Mouse (Mus musculus) kidney, embryonic 16.5 days (tissue): ENCODE data around the gene Tulp4. TPM values are rescaled to one million over a fixed set of nuclear protein-coding genes. Genes with fewer than 3 reads are reported as not detected.

Source experiments
- ATAC-seq: fragments of 200-750 bp; cut with Nextera tagmentation; 2 replicates; pipeline ENCODE4 v1.8.0; 2017; ENCODE audit warnings: moderate TSS enrichment; ENCODE audit not compliant: low FRiP score, low TSS enrichment
- H3K27ac ChIP-seq: fragments of 300-500 bp; sonication (generic); 2 replicates; pipeline ENCODE4 v1.5.1; 2014; ENCODE audit warnings: low read length
- H3K27me3 ChIP-seq: fragments of 300-500 bp; sonication (generic); 2 replicates; pipeline ENCODE4 v1.6.1; 2014; ENCODE audit warnings: low read length, control low read depth, mixed read lengths; ENCODE audit not compliant: insufficient read depth
- H3K36me3 ChIP-seq: fragments of 300-500 bp; sonication (generic); 2 replicates; pipeline ENCODE4 v1.6.1; 2014; ENCODE audit warnings: low read length, control low read depth, mixed read lengths; ENCODE audit not compliant: insufficient read depth
- H3K4me1 ChIP-seq: fragments of 300-500 bp; sonication (generic); 2 replicates; pipeline ENCODE4 v1.6.1; 2014; ENCODE audit warnings: low read length, control low read depth, mixed read lengths; ENCODE audit not compliant: insufficient read depth
- H3K4me2 ChIP-seq: fragments of 300-500 bp; sonication (generic); replicated peaks from 2 replicates; pipeline ENCODE4 v1.6.1; 2014; ENCODE audit warnings: low read depth, low read length
- H3K4me3 ChIP-seq: fragments of 300-500 bp; sonication (generic); 2 replicates; pipeline ENCODE4 v1.5.1; 2014; ENCODE audit warnings: mild to moderate bottlenecking, low read length
- H3K9ac ChIP-seq: fragments of 300-500 bp; sonication (generic); replicated peaks from 2 replicates; pipeline ENCODE4 v1.6.1; 2014; ENCODE audit warnings: low read length
- H3K9me3 ChIP-seq: fragments of 300-500 bp; sonication (generic); 2 replicates; pipeline ENCODE4 v1.6.1; 2016; ENCODE audit warnings: low read length, control low read depth
- WGBS: fragments of 180-500 bp; shearing (Covaris S2); extraction: QIAGEN DNeasy Blood & Tissue Kit; methylation state at CpG from one replicate; pipeline ENCODE4 v1.1.7; 2014; 5-methylcytosine and 5-hydroxymethylcytosine counted together
- polyA plus RNA-seq: library from polyadenylated mRNA; unstranded; fragments of >200 nt; fragmentation: Nextera tagmentation; extraction: Ambion mirVana; gene quantifications from 2 replicates; pipeline ENCODE4 v1.2.1, GENCODE M21; 2015

The Tulp4 gene
- polyA plus RNA-seq, 1 experiment from 2014 or later, result 81.3 TPM

DNA sequence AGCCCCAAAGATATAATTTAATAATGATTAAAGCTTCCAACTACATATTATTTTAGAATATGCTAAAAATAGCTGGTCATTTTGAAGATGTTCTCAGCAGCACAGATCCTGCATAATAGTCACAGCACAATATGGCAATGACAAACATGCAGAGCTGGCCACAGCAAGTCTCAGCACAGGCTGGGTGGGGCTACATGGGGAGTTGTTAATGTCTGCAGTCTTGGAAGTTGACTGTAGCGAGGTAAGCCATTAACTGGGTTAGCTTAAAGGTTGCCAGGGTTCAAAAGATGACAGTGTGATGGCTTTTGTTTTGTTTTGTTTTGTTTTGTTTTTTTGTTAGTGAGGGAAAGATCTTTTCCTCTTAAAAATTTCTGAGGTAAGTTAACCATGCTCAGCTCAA lies 68.3 kb downstream of the Tulp4 start:
- Histone ChIP-seq H3K27me3 (no peaks in the 10 kb centered on the region), H3K27ac (no peak overlapping the region), H3K4me2 (no peak overlapping the region), H3K4me3 (no peak overlapping the region), H3K4me1 (peaks cover 7% of the 10 kb centered on the region; the same call in 1 of the 2 replicates), H3K36me3 (peaks cover 14% of the 10 kb centered on the region; the same call in 1 of the 2 replicates), H3K9ac (no peak overlapping the region), H3K9me3 (peaks cover 3% of the 10 kb centered on the region; the same call in 1 of the 2 replicates)
- ATAC-seq, result peak; percentile 59; the same call in 1 of the 2 replicates
- 60% methylated on average over 1 of the region's 1 CpGs for WGBS

DNA sequence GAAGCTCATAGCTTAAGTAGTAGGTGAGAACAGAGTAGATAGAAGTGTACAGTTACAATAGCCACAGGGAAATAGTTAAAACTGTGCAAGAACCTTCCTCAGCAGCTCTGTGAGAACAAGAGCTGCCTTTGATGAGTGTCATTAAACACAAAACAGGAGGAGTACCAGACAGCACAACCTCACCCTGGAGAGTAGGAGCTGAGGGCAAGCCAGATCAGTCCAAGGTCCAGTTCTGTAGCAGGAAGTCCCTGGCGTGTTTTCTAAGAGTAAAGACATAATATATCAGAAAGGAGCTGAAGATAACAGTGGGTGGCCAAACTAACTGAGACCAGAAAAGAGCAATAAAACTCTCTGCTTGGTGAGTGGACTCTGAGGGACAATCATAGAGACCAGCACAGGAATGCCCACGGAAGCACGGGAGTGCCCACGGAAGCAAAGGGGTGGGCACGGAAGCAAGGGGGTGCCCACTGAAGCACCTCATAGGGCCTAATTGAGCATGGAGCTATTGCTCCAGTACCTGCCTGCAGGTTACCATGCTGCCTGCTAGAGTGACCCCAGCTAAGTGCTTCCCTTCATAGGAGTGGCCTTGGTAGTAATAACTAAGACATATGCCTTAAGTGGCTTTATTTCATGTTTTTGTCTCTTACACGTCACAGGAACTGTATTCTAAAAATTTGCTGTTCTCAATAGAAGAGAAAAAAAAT lies 72.5 kb downstream of the Tulp4 start:
- no peaks in the 10 kb centered on the region for H3K27me3 ChIP-seq
- H3K27ac ChIP-seq, result no peak overlapping the region
- H3K4me1 ChIP-seq, result no peaks in the 10 kb centered on the region
- no peak overlapping the region for H3K4me3 ChIP-seq
- ATAC-seq, result no peak
- peaks cover 14% of the 10 kb centered on the region; the same call in 1 of the 2 replicates for H3K36me3 ChIP-seq
- no peak overlapping the region for H3K4me2 ChIP-seq
- peaks cover 3% of the 10 kb centered on the region; the same call in 1 of the 2 replicates for H3K9me3 ChIP-seq
- WGBS, result 70% methylated on average over 6 of the region's 6 CpGs
- no peak overlapping the region for H3K9ac ChIP-seq

DNA sequence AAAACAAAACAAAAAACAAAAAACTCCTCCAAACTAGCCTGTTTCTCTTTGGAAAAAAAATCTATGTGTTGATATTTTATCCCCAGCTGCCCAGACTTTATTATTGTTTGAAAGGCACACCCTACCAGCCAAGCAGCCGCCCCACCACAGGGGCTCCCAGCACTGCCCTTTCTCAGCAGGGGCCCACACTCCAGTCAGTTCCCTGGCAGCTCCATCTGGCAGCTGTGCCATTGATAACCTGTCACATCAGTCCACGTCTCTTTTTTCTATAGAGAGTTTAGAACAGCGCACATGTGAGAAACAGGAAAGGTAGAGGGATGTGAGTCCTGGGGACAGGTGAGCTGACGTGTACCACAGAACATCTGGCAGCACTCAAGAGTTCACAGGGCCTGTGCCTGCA lies 73.2 kb downstream of the Tulp4 start:
- no peak overlapping the region for H3K4me3 ChIP-seq
- ATAC-seq, result no peak
- no peaks in the 10 kb centered on the region for H3K4me1 ChIP-seq
- no peak overlapping the region for H3K27ac ChIP-seq
- H3K9me3 ChIP-seq, result peaks cover 3% of the 10 kb centered on the region; the same call in 1 of the 2 replicates
- H3K4me2 ChIP-seq, result no peak overlapping the region
- H3K27me3 ChIP-seq, result no peaks in the 10 kb centered on the region
- peaks cover 14% of the 10 kb centered on the region; the same call in 1 of the 2 replicates for H3K36me3 ChIP-seq
- 70% methylated on average over 4 of the region's 4 CpGs for WGBS
- no peak overlapping the region for H3K9ac ChIP-seq

DNA sequence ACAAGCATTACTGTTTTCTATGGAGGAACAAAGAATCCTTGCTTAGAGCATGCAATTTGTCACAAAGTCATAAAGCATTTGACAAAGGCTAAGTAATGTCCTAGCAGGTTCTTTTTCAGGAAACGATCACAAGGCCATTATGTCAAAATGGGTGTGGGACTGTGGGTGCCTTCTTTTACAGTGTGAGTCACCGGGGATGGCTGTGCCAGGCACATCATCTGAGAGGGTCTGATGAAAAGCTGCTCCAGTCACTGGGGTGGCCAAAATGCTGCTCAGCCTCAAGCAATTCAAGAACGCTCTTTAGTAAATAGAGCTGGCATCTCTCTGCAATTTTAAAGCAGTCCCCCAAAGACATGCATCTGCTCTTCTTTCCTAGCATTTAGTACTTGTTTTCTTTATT lies 74.2 kb downstream of the Tulp4 start:
- ATAC-seq, result no peak
- Histone ChIP-seq H3K27ac (no peak overlapping the region), H3K36me3 (peaks cover 14% of the 10 kb centered on the region; the same call in 1 of the 2 replicates), H3K9ac (no peak overlapping the region), H3K9me3 (peaks cover 3% of the 10 kb centered on the region; the same call in 1 of the 2 replicates), H3K4me3 (no peak overlapping the region), H3K4me1 (no peaks in the 10 kb centered on the region), H3K4me2 (no peak overlapping the region), H3K27me3 (no peaks in the 10 kb centered on the region)
- WGBS, result 44% methylated on average over 3 of the region's 3 CpGs

DNA sequence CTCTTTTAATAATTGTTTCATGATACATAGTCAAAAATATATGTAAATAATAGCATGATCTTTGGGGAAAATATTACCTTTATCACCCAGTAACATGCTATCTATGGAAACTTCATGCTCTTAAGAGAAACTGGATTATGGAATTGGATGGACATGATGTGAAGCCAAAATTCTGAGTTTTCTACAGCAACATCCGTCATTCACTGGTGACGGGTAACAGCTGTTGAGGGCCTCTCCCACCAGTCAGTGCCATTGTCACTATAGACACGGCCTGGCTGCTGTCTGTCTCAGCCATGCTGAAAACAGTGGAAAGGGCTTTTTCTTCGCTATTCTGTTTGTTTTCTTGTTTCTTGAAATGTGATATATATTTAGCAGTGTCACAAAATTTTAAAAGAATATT lies 76.5 kb downstream of the Tulp4 start:
- H3K4me2 ChIP-seq, result no peak overlapping the region
- no peaks in the 10 kb centered on the region for H3K27me3 ChIP-seq
- no peak overlapping the region for H3K27ac ChIP-seq
- H3K9ac ChIP-seq, result no peak overlapping the region
- no peaks in the 10 kb centered on the region for H3K4me1 ChIP-seq
- ATAC-seq, result no peak
- no peak overlapping the region for H3K4me3 ChIP-seq
- H3K36me3 ChIP-seq, result peaks cover 21% of the 10 kb centered on the region
- WGBS, result 66% methylated on average over 4 of the region's 4 CpGs
- H3K9me3 ChIP-seq, result no peaks in the 10 kb centered on the region

DNA sequence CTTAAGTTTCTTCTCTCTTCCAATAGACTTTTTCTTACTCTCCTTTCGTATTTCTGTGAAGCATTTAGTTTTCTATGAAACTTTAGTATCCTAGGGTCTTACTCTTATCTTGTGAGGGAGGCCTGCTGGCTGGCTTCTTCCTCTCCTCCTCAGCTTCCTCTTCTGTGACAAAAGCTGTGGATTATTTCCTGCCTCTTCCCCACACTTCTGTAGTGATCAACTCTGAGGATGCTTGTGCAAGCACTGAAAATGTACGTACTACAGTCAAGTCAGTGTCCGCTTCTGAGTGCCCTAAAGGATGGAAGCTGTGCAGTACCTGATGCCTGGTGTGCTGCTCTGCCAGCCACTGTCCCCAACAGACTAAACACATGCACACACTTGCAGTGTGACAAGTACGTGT lies 80.4 kb downstream of the Tulp4 start:
- 92% methylated on average over 4 of the region's 4 CpGs for WGBS
- H3K9me3 ChIP-seq, result no peaks in the 10 kb centered on the region
- peaks cover 20% of the 10 kb centered on the region for H3K36me3 ChIP-seq
- no peak overlapping the region for H3K4me3 ChIP-seq
- ATAC-seq, result no peak
- H3K4me2 ChIP-seq, result no peak overlapping the region
- H3K27ac ChIP-seq, result no peak overlapping the region
- no peak overlapping the region for H3K9ac ChIP-seq
- no peaks in the 10 kb centered on the region for H3K27me3 ChIP-seq
- H3K4me1 ChIP-seq, result no peaks in the 10 kb centered on the region

DNA sequence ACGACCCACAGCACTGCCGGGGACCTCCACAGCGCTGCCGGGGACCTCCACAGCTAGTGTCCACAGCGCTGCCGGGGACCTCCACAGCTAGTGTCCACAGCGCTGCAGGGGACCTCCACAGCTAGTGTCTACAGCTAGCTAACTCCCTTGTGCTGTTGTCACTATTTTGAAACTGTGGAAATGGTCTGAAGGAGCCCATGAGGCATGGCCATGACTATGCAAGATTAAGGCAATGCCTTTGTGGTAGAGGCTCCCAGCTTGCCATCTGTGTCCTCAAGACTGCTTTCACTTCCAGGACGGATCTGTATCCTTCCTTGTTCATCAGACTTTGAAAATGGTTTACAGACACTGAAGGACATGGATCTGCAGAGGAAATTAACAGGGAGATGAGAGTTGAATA lies 80.9 kb downstream of the Tulp4 start:
- Histone ChIP-seq H3K4me1 (no peaks in the 10 kb centered on the region), H3K36me3 (peaks cover 24% of the 10 kb centered on the region), H3K9ac (no peak overlapping the region), H3K4me3 (no peak overlapping the region), H3K4me2 (no peak overlapping the region), H3K27me3 (no peaks in the 10 kb centered on the region), H3K9me3 (no peaks in the 10 kb centered on the region), H3K27ac (no peak overlapping the region)
- ATAC-seq, result no peak
- 92% methylated on average over 8 of the region's 8 CpGs for WGBS

DNA sequence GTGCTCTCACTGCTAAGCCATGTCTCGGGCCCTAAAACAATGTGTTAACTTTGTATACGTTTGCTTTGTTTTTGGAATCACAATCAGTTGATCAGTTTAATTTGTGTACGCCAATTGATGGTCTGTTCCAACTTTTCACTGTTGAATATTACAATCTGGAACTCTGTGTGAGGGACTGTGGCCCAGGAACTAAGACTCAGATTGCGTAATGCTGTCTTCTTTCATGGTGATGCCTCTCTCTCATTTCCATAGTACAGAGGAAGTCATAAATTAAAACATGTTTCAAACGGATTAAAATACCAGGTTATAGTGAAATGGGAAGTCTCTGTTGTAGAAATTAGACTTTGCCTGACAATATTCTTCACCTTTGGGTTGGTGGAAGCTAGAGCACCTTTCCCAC lies 83.0 kb downstream of the Tulp4 start:
- H3K36me3 ChIP-seq, result peaks cover 29% of the 10 kb centered on the region

DNA sequence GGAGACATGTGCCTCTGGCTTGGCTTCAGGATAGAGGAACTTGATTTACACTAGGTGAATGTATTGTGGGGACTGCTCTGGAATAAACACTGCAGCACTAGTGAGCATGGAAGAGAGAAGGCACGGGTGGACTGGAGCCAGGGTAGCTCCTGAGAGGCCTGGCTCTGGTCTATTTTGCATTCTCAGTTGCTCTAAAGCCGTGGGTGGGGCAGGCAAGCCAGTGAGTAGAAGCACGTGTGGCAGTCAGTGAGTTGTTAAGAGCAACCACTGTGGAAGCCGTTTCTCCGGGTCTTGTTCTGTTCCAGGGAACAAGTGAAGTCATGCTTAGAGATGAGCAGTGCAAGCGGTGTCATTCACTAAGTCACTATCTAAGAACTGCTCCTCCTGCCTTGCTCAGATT lies 86.0 kb downstream of the Tulp4 start:
- WGBS, result 77% methylated on average over 6 of the region's 6 CpGs
- no peaks in the 10 kb centered on the region for H3K4me1 ChIP-seq
- ATAC-seq, result no peak

More for the DNA sequence above, 83.0 kb downstream of the Tulp4 start:
- Histone ChIP-seq H3K4me1 (no peaks in the 10 kb centered on the region), H3K27me3 (no peaks in the 10 kb centered on the region), H3K9me3 (no peaks in the 10 kb centered on the region), H3K4me3 (no peak overlapping the region), H3K4me2 (no peak overlapping the region), H3K27ac (no peak overlapping the region), H3K9ac (no peak overlapping the region)
- ATAC-seq, result no peak
- WGBS, result 78% methylated on average over 5 of the region's 5 CpGs

DNA sequence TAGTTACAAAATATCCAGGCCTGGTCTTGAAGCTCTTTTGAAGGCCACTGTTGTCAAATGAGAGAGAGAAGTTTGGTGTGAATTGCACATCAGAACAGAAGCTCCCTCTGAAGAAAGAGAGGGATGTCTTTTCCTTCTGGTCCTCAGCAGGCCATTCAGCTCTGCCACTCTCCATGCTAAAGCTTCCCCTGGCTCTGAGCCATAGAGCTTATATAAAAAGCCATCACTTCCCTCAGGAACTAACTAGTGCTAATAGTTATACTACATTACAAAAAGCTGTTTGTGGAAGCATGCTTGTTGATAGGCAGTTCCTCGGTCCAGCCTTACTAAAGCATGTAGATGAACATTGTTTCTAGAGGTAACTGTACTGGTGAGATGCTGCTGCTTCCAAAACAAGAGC lies 89.2 kb downstream of the Tulp4 start:
- no peak overlapping the region for H3K9ac ChIP-seq
- no peaks in the 10 kb centered on the region for H3K27me3 ChIP-seq
- ATAC-seq, result no peak
- 97% methylated on average over 1 of the region's 1 CpGs for WGBS
- H3K27ac ChIP-seq, result no peak overlapping the region
- H3K4me2 ChIP-seq, result no peak overlapping the region
- H3K36me3 ChIP-seq, result peaks cover 13% of the 10 kb centered on the region; the same call in 1 of the 2 replicates
- no peak overlapping the region for H3K4me3 ChIP-seq
- no peaks in the 10 kb centered on the region for H3K4me1 ChIP-seq
- no peaks in the 10 kb centered on the region for H3K9me3 ChIP-seq

More for the DNA sequence above, 86.0 kb downstream of the Tulp4 start:
- H3K9me3 ChIP-seq, result no peaks in the 10 kb centered on the region
- H3K27me3 ChIP-seq, result no peaks in the 10 kb centered on the region
- H3K4me3 ChIP-seq, result no peak overlapping the region
- H3K9ac ChIP-seq, result no peak overlapping the region
- H3K27ac ChIP-seq, result no peak overlapping the region
- H3K36me3 ChIP-seq, result peaks cover 16% of the 10 kb centered on the region
- no peak overlapping the region for H3K4me2 ChIP-seq
